Mouse (Mus musculus): Measurements from ENCODE around the gene Ptgr1. TPM values are rescaled to one million over a fixed set of nuclear protein-coding genes. Genes with fewer than 3 reads are reported as not detected.

Ptgr1 gene
- polyA plus RNA-seq, 1 experiment from 2014 or later = 25.5 TPM

- ATAC-seq (ENCODE audit: low FRiP score, low read depth) = no peak
- no peak overlapping the region for H3K27ac ChIP-seq
- H3K4me3 ChIP-seq = no peak overlapping the region
- no peaks in the 10 kb centered on the region for H3K9me3 ChIP-seq
- WGBS = 42% methylated on average over 8 of the region's 8 CpGs
- no peaks in the 10 kb centered on the region for H3K27me3 ChIP-seq
- no peak overlapping the region; the same call in 1 of the 2 replicates for H3K9ac ChIP-seq
- H3K4me2 ChIP-seq (replicated peaks) = no peak overlapping the region
- no peaks in the 10 kb centered on the region for H3K36me3 ChIP-seq
- peaks cover 45% of the 10 kb centered on the region for H3K4me1 ChIP-seq
Observed at GRCm38 (mm10) chr4:59006211-59006610, 19.3 kb upstream of the Ptgr1 start.

- H3K4me1 ChIP-seq = peaks cover 45% of the 10 kb centered on the region
- peak overlapping the region; percentile 80 for H3K4me2 ChIP-seq (replicated peaks)
- H3K27me3 ChIP-seq = no peaks in the 10 kb centered on the region
- no peak overlapping the region for H3K27ac ChIP-seq
- WGBS = 29% methylated on average over 7 of the region's 7 CpGs
- no peak for ATAC-seq (ENCODE audit: low FRiP score, low read depth)
- no peaks in the 10 kb centered on the region for H3K9me3 ChIP-seq
- H3K36me3 ChIP-seq = no peaks in the 10 kb centered on the region
- peak overlapping the region; percentile 97 for H3K9ac ChIP-seq
- peak overlapping the region; percentile 83 for H3K4me3 ChIP-seq
Observed at GRCm38 (mm10) chr4:59003806-59004200, 16.9 kb upstream of the Ptgr1 start.

- WGBS = under 1% methylated on average over 54 of the region's 89 CpGs
Observed at GRCm38 (mm10) chr4:59002948-59003805, 16.3 kb upstream of the Ptgr1 start, which contains the start of gene Gm20503. Gene Gm20503, plus strand, starts transcription at chr4:59003210.

GRCm38 (mm10) chr4:59000614-59001013 is 13.7 kb upstream of the Ptgr1 start:
- no peaks in the 10 kb centered on the region for H3K36me3 ChIP-seq
- WGBS = 0% methylated on average over 2 of the region's 2 CpGs
- no peaks in the 10 kb centered on the region for H3K9me3 ChIP-seq
- no peaks in the 10 kb centered on the region for H3K27me3 ChIP-seq
- no peak overlapping the region for H3K4me2 ChIP-seq (replicated peaks)
- H3K9ac ChIP-seq = no peak overlapping the region
- ATAC-seq (ENCODE audit: low FRiP score, low read depth) = no peak
- peaks cover 24% of the 10 kb centered on the region for H3K4me1 ChIP-seq
- H3K4me3 ChIP-seq = no peak overlapping the region
- H3K27ac ChIP-seq = no peak overlapping the region

More at GRCm38 (mm10) chr4:59002948-59003805, 16.3 kb upstream of the Ptgr1 start, which contains the start of gene Gm20503:
- peak within 1 kb of the TSS; percentile 83 for H3K4me3 ChIP-seq
- H3K27me3 ChIP-seq = no peaks in the 10 kb centered on the region
- no peaks in the 10 kb centered on the region for H3K9me3 ChIP-seq
- ATAC-seq (ENCODE audit: low FRiP score, low read depth) = peak; percentile 97
- H3K4me2 ChIP-seq (replicated peaks) = peak within 1 kb of the TSS; percentile 80
- H3K9ac ChIP-seq = peak within 1 kb of the TSS; percentile 97
- peak within 1 kb of the TSS; percentile 84 for H3K27ac ChIP-seq
- peaks cover 41% of the 10 kb centered on the region for H3K4me1 ChIP-seq
- H3K36me3 ChIP-seq = no peaks in the 10 kb centered on the region

DNA sequence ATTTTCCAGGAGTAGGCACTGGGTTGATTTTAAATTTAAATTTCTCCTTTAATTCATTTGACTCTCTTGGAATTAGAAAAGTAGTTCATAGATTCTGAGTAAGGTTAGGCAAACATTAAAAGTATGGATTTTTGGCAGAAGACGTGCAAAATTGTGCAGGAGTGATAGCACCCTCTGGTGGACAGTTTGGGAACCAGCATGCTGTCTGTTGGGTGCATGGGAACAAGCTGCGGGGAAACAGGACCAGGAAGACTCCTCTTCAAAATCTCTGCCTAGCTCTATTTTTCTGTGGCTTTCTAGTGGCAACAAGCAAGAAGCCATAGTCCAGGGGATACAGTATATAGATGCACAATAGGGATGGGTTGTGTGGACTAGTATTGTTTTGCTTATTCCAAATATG is 12.8 kb upstream of the Ptgr1 start:
- no peaks in the 10 kb centered on the region for H3K36me3 ChIP-seq
- no peaks in the 10 kb centered on the region for H3K9me3 ChIP-seq
- H3K27ac ChIP-seq = no peak overlapping the region
- no peak overlapping the region for H3K4me2 ChIP-seq (replicated peaks)
- no peak for ATAC-seq (ENCODE audit: low FRiP score, low read depth)
- WGBS = 9% methylated on average over 2 of the region's 2 CpGs
- no peak overlapping the region for H3K4me3 ChIP-seq
- H3K27me3 ChIP-seq = no peaks in the 10 kb centered on the region
- H3K4me1 ChIP-seq = peaks cover 15% of the 10 kb centered on the region
- no peak overlapping the region for H3K9ac ChIP-seq

DNA sequence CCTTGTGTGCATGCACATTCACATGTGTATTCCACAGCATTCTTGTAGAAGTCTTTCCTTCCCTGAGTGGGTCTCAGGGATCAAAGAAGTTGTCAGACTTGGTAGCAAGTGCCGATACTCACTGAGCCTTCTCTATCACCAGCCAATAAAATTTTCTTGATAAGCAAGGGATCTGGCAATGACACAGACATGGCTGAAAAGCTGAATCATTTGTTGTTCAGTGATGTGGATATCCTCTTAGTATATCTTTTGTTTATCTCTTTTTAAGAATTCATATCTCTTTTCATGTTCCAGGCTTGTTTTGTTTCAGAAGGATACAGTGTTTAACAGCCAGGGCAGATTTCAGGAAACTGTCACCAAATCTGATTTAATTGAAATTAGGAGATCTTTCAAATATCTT is 11.8 kb upstream of the Ptgr1 start:
- Histone ChIP-seq H3K4me1 (peaks cover 5% of the 10 kb centered on the region; the same call in 1 of the 2 replicates), H3K9ac (no peak overlapping the region), H3K9me3 (no peaks in the 10 kb centered on the region), H3K4me3 (no peak overlapping the region), H3K36me3 (no peaks in the 10 kb centered on the region), H3K4me2 (replicated peaks) (no peak overlapping the region), H3K27ac (no peak overlapping the region), H3K27me3 (no peaks in the 10 kb centered on the region)
- ATAC-seq (ENCODE audit: low FRiP score, low read depth) = no peak
- WGBS = 90% methylated on average over 1 of the region's 1 CpGs

GRCm38 (mm10) chr4:58997081-58997480 is 10.2 kb upstream of the Ptgr1 start:
- no peaks in the 10 kb centered on the region for H3K27me3 ChIP-seq
- H3K4me1 ChIP-seq = no peaks in the 10 kb centered on the region
- no peak overlapping the region for H3K4me2 ChIP-seq (replicated peaks)
- no peak overlapping the region for H3K4me3 ChIP-seq
- no peaks in the 10 kb centered on the region for H3K9me3 ChIP-seq
- no peak overlapping the region for H3K9ac ChIP-seq
- H3K36me3 ChIP-seq = no peaks in the 10 kb centered on the region
- WGBS = 80% methylated on average over 5 of the region's 5 CpGs
- no peak overlapping the region for H3K27ac ChIP-seq
- no peak for ATAC-seq (ENCODE audit: low FRiP score, low read depth)

GRCm38 (mm10) chr4:58995251-58995693 is 8.4 kb upstream of the Ptgr1 start:
- H3K27me3 ChIP-seq = no peaks in the 10 kb centered on the region
- H3K4me1 ChIP-seq = no peaks in the 10 kb centered on the region
- ATAC-seq (ENCODE audit: low FRiP score, low read depth) = no peak
- H3K36me3 ChIP-seq = no peaks in the 10 kb centered on the region
- H3K4me2 ChIP-seq (replicated peaks) = no peak overlapping the region
- 62% methylated on average over 8 of the region's 8 CpGs for WGBS
- H3K9ac ChIP-seq = no peak overlapping the region
- no peak overlapping the region for H3K27ac ChIP-seq
- no peak overlapping the region for H3K4me3 ChIP-seq
- no peaks in the 10 kb centered on the region for H3K9me3 ChIP-seq

DNA sequence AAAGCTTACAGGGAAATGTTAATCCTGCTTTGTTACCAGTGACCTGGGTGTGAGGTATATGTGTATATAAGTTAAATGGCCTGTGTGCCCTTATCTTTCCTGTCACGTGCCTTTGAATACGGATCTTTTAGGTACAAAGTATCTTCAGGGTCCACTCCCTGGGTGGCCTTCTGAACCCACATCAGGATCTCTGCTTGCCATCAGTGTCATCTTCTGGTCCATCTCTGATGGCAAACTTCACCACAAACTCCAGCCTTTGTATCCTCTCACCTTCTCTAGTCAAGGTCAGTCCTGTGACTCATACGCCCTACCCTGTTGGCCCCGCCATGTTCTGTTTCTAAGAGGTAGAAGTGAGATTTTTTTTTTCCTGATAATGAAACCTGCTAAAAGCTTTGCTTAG is 7.8 kb upstream of the Ptgr1 start, which contains the start of gene Dnajc25:
Gene Dnajc25 (plus strand): TSS at position 301 of the 400 bp plus-strand sequence.
- no peak within 1 kb of the TSS for H3K27ac ChIP-seq
- H3K4me3 ChIP-seq = no peak within 1 kb of the TSS
- no peaks in the 10 kb centered on the region for H3K36me3 ChIP-seq
- no peaks in the 10 kb centered on the region for H3K4me1 ChIP-seq
- H3K27me3 ChIP-seq = no peaks in the 10 kb centered on the region
- no peak within 1 kb of the TSS for H3K4me2 ChIP-seq (replicated peaks)
- WGBS = 91% methylated on average over 4 of the region's 4 CpGs
- no peaks in the 10 kb centered on the region for H3K9me3 ChIP-seq
- no peak for ATAC-seq (ENCODE audit: low FRiP score, low read depth)
- no peak within 1 kb of the TSS for H3K9ac ChIP-seq

- ATAC-seq (ENCODE audit: low FRiP score, low read depth) = no peak
- H3K4me1 ChIP-seq = peaks cover 2% of the 10 kb centered on the region; the same call in 1 of the 2 replicates
- no peak overlapping the region for H3K4me2 ChIP-seq (replicated peaks)
- WGBS = 82% methylated on average over 5 of the region's 5 CpGs
- H3K9me3 ChIP-seq = no peaks in the 10 kb centered on the region
- no peak overlapping the region for H3K4me3 ChIP-seq
- H3K36me3 ChIP-seq = no peaks in the 10 kb centered on the region
- H3K27ac ChIP-seq = no peak overlapping the region
- no peaks in the 10 kb centered on the region for H3K27me3 ChIP-seq
- H3K9ac ChIP-seq = no peak overlapping the region
Observed at GRCm38 (mm10) chr4:58992195-58992594, 5.3 kb upstream of the Ptgr1 start.

GRCm38 (mm10) chr4:58990609-58991434 is 3.9 kb upstream of the Ptgr1 start:
- peaks cover 10% of the 10 kb centered on the region for H3K4me1 ChIP-seq
- H3K27me3 ChIP-seq = no peaks in the 10 kb centered on the region
- H3K4me2 ChIP-seq (replicated peaks) = no peak overlapping the region
- no peak for ATAC-seq (ENCODE audit: low FRiP score, low read depth)
- H3K9ac ChIP-seq = no peak overlapping the region
- H3K27ac ChIP-seq = no peak overlapping the region
- WGBS = 74% methylated on average over 17 of the region's 17 CpGs
- no peaks in the 10 kb centered on the region for H3K36me3 ChIP-seq
- H3K9me3 ChIP-seq = no peaks in the 10 kb centered on the region
- no peak overlapping the region for H3K4me3 ChIP-seq

- H3K27me3 ChIP-seq = no peaks in the 10 kb centered on the region
- no peak overlapping the region for H3K4me3 ChIP-seq
- peaks cover 10% of the 10 kb centered on the region for H3K4me1 ChIP-seq
- H3K36me3 ChIP-seq = no peaks in the 10 kb centered on the region
- no peak overlapping the region for H3K27ac ChIP-seq
- 87% methylated on average over 7 of the region's 7 CpGs for WGBS
- H3K4me2 ChIP-seq (replicated peaks) = no peak overlapping the region
- H3K9me3 ChIP-seq = no peaks in the 10 kb centered on the region
- no peak overlapping the region for H3K9ac ChIP-seq
- no peak for ATAC-seq (ENCODE audit: low FRiP score, low read depth)
Observed at GRCm38 (mm10) chr4:58989303-58989898, 2.5 kb upstream of the Ptgr1 start.

Data from limb, embryonic 13.5 days (tissue).